Mouse (Mus musculus) kidney, adult 2 months (tissue): ENCODE measurements at regions not wholly inside any gene's neighbourhood (a gene's known extent, or its start where the extent isn't known, plus 50 kb on each side); places are given as distances from the start of the nearest gene placed in this dataset.

Experiments used
- CTCF ChIP-seq: fragments of 200-500 bp; conservative IDR thresholded peaks from 2 replicates; pipeline ENCODE4 v1.5.1; 2011; ENCODE audit warnings: low read depth, mild to moderate bottlenecking, control low read depth, low read length, moderate library complexity, mixed read lengths; ENCODE audit not compliant: insufficient read depth, insufficient read length
- POLR2A ChIP-seq: fragments of 200-500 bp; IDR thresholded peaks from one replicate; pipeline ENCODE4 v1.6.1; 2011; ENCODE audit warnings: low read depth, low read length, control low read depth

DNA sequence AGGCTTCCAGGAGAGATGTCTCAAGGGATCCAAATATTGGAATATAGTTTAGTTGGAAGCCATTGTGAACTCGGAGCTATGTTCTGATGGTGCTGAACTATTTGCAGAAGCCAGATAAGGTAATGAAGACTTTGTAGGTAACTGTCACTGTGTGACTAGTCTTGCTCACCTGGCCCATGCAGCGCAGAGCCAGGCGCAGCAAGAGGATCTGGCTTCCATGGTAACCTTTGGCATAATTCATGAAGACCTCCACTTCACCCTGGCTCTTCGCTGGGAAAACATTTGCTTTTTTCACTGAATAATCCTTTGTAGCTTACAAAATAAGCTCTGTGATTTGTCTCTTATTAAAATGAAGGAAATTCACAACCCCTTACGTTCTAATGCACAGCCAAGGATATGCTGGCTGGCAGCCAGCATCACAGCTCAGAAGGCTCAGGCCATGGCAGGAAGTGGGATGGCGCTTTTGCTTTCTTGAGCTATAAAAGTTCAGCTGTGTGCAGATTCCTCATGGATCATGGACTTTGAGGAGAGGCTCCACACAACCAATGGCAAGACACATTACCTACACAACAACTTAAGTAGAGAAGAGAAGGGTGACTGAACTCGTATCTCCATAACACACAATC, 501.4 kb downstream of the Gm826 start:
- TF ChIP-seq CTCF, result no peak
- no peak for TF ChIP-seq POLR2A
